Mouse (Mus musculus): ENCODE data around the gene Ahctf1. TPM values are rescaled to one million over a fixed set of nuclear protein-coding genes. Genes with fewer than 3 reads are reported as not detected.

The Ahctf1 gene
- polyA plus RNA-seq, 1 experiment from 2014 or later: 8.8 TPM

- H3K4me1 ChIP-seq (replicated peaks; ENCODE audit: control insufficient read depth, insufficient read depth, low read length): no peaks in the 10 kb centered on the region
- no peaks in the 10 kb centered on the region for H3K27me3 ChIP-seq (replicated peaks; ENCODE audit: control insufficient read depth, insufficient read depth, low read length)
- H3K4me3 ChIP-seq (ENCODE audit: low read depth, low read length): no peak overlapping the region
- no peak overlapping the region for H3K9ac ChIP-seq (ENCODE audit: low read depth, low read length)
- no peak overlapping the region for H3K4me2 ChIP-seq (replicated peaks; ENCODE audit: low read depth)
- no peak for ATAC-seq
- 76% methylated on average over 7 of the region's 7 CpGs for whole genome bisulfite sequencing
- TF ChIP-seq CTCF (IDR thresholded peaks at IDR 0.05; ENCODE audit: low read depth): no peak
- H3K27ac ChIP-seq (ENCODE audit: low read depth, low read length): no peak overlapping the region
- H3K9me3 ChIP-seq (ENCODE audit: control insufficient read depth): no peaks in the 10 kb centered on the region
- no peaks in the 10 kb centered on the region for H3K36me3 ChIP-seq (ENCODE audit: control insufficient read depth, insufficient read depth)
Measured at GRCm38 (mm10) chr1:179842568-179842967, 39.1 kb upstream of the Ahctf1 start.

- Histone ChIP-seq H3K36me3 (ENCODE audit: control insufficient read depth, insufficient read depth) (no peaks in the 10 kb centered on the region), H3K4me2 (replicated peaks; ENCODE audit: low read depth) (no peak overlapping the region), H3K9ac (ENCODE audit: low read depth, low read length) (no peak overlapping the region), H3K4me3 (ENCODE audit: low read depth, low read length) (no peak overlapping the region), H3K27ac (ENCODE audit: low read depth, low read length) (no peak overlapping the region), H3K9me3 (ENCODE audit: control insufficient read depth) (no peaks in the 10 kb centered on the region), H3K4me1 (replicated peaks; ENCODE audit: control insufficient read depth, insufficient read depth, low read length) (no peaks in the 10 kb centered on the region), H3K27me3 (replicated peaks; ENCODE audit: control insufficient read depth, insufficient read depth, low read length) (no peaks in the 10 kb centered on the region)
- ATAC-seq: no peak; the same call in 1 of the 2 replicates
- WGBS: 76% methylated on average over 7 of the region's 7 CpGs
- TF ChIP-seq CTCF (IDR thresholded peaks at IDR 0.05; ENCODE audit: low read depth): no peak
Measured at GRCm38 (mm10) chr1:179836426-179837404, 33.2 kb upstream of the Ahctf1 start.

- no peak overlapping the region for H3K9ac ChIP-seq (ENCODE audit: low read depth, low read length)
- no peak overlapping the region for H3K4me3 ChIP-seq (ENCODE audit: low read depth, low read length)
- no peaks in the 10 kb centered on the region for H3K9me3 ChIP-seq (ENCODE audit: control insufficient read depth)
- no peak overlapping the region for H3K4me2 ChIP-seq (replicated peaks; ENCODE audit: low read depth)
- no peak for ATAC-seq
- no peak overlapping the region for H3K27ac ChIP-seq (ENCODE audit: low read depth, low read length)
- no peaks in the 10 kb centered on the region for H3K4me1 ChIP-seq (replicated peaks; ENCODE audit: control insufficient read depth, insufficient read depth, low read length)
- 87% methylated on average over 1 of the region's 1 CpGs for WGBS
- no peaks in the 10 kb centered on the region for H3K36me3 ChIP-seq (ENCODE audit: control insufficient read depth, insufficient read depth)
- no peak for TF ChIP-seq CTCF (IDR thresholded peaks at IDR 0.05; ENCODE audit: low read depth)
- no peaks in the 10 kb centered on the region for H3K27me3 ChIP-seq (replicated peaks; ENCODE audit: control insufficient read depth, insufficient read depth, low read length)
Measured at GRCm38 (mm10) chr1:179835753-179836425, 32.4 kb upstream of the Ahctf1 start.

GRCm38 (mm10) chr1:179833596-179833995 lies 30.1 kb upstream of the Ahctf1 start:
- Histone ChIP-seq H3K9ac (ENCODE audit: low read depth, low read length) (no peak overlapping the region), H3K9me3 (ENCODE audit: control insufficient read depth) (no peaks in the 10 kb centered on the region), H3K4me3 (ENCODE audit: low read depth, low read length) (no peak overlapping the region), H3K27me3 (replicated peaks; ENCODE audit: control insufficient read depth, insufficient read depth, low read length) (no peaks in the 10 kb centered on the region), H3K27ac (ENCODE audit: low read depth, low read length) (no peak overlapping the region), H3K4me2 (replicated peaks; ENCODE audit: low read depth) (no peak overlapping the region), H3K4me1 (replicated peaks; ENCODE audit: control insufficient read depth, insufficient read depth, low read length) (no peaks in the 10 kb centered on the region), H3K36me3 (ENCODE audit: control insufficient read depth, insufficient read depth) (no peaks in the 10 kb centered on the region)
- 31% methylated on average over 1 of the region's 1 CpGs for WGBS
- ATAC-seq: no peak
- no peak for TF ChIP-seq CTCF (IDR thresholded peaks at IDR 0.05; ENCODE audit: low read depth)

GRCm38 (mm10) chr1:179832710-179833240 lies 29.3 kb upstream of the Ahctf1 start:
- Histone ChIP-seq H3K9ac (ENCODE audit: low read depth, low read length) (no peak overlapping the region), H3K4me3 (ENCODE audit: low read depth, low read length) (no peak overlapping the region), H3K4me2 (replicated peaks; ENCODE audit: low read depth) (no peak overlapping the region), H3K36me3 (ENCODE audit: control insufficient read depth, insufficient read depth) (no peaks in the 10 kb centered on the region), H3K9me3 (ENCODE audit: control insufficient read depth) (no peaks in the 10 kb centered on the region), H3K27ac (ENCODE audit: low read depth, low read length) (no peak overlapping the region), H3K4me1 (replicated peaks; ENCODE audit: control insufficient read depth, insufficient read depth, low read length) (no peaks in the 10 kb centered on the region), H3K27me3 (replicated peaks; ENCODE audit: control insufficient read depth, insufficient read depth, low read length) (no peaks in the 10 kb centered on the region)
- TF ChIP-seq CTCF (IDR thresholded peaks at IDR 0.05; ENCODE audit: low read depth): no peak
- ATAC-seq: no peak
- WGBS: 57% methylated on average over 7 of the region's 7 CpGs

GRCm38 (mm10) chr1:179828900-179829299 lies 25.4 kb upstream of the Ahctf1 start:
- Histone ChIP-seq H3K4me3 (ENCODE audit: low read depth, low read length) (no peak overlapping the region), H3K27me3 (replicated peaks; ENCODE audit: control insufficient read depth, insufficient read depth, low read length) (no peaks in the 10 kb centered on the region), H3K9ac (ENCODE audit: low read depth, low read length) (no peak overlapping the region), H3K4me1 (replicated peaks; ENCODE audit: control insufficient read depth, insufficient read depth, low read length) (0 out of 2 replicates have a peak, but pooled peaks cover 5% of the 10 kb centered on the region), H3K9me3 (ENCODE audit: control insufficient read depth) (no peaks in the 10 kb centered on the region), H3K27ac (ENCODE audit: low read depth, low read length) (no peak overlapping the region), H3K4me2 (replicated peaks; ENCODE audit: low read depth) (no peak overlapping the region), H3K36me3 (ENCODE audit: control insufficient read depth, insufficient read depth) (no peaks in the 10 kb centered on the region)
- no peak for TF ChIP-seq CTCF (IDR thresholded peaks at IDR 0.05; ENCODE audit: low read depth)
- 57% methylated on average over 4 of the region's 4 CpGs for WGBS
- ATAC-seq: no peak

All from intestine, postnatal 0 days (tissue).